Mouse (Mus musculus): ENCODE measurements around the gene Pld6.

Gene Pld6

DNA sequence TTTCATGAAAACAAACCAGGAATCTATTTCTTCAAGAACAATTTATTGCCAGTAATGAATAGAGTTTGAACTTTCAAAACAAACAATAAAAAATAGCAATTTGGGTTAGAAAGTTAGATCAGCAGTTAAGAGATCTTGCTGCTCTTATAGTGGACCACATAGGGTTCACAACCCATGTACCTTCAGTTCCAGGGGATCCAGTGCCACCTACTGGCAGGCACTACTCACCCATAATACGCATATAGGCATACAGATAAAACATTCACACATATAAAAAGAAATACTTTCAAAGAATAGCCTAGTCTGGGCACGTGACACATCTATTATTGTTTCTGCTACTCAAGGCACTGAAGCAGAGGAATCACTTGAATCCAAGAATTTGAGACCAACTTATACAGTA lies 40.8 kb downstream of the Pld6 start:
- WGBS: 43% methylated on average over 2 of the region's 2 CpGs

DNA sequence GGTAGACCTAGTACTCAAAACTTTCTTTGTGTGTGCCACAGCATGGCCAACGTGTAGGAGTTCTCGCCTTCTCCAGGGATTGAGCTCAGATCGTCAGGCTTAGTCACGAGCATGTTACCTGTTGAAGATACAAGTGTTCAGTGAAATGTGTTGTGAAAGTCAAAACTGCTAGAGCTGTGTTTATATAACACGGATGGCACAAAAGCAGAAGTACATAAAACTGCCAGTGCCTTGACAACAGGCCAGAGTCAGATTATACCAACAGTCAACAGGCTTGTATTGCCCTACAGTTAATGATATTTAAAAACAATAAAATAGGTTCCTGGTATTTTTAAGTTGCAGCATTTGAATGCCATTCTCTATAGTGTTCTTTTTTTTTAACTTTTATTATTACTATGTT lies 41.6 kb downstream of the Pld6 start:
- WGBS: 53% methylated on average over 5 of the region's 5 CpGs

GRCm38 (mm10) chr11:59744374-59744773 lies 43.1 kb downstream of the Pld6 start:
- 81% methylated on average over 4 of the region's 4 CpGs for WGBS

GRCm38 (mm10) chr11:59743712-59744111 lies 43.7 kb downstream of the Pld6 start:
- WGBS: 66% methylated on average over 1 of the region's 1 CpGs

- 82% methylated on average over 2 of the region's 2 CpGs for WGBS
Measured at GRCm38 (mm10) chr11:59743307-59743706, 44.1 kb downstream of the Pld6 start.

- WGBS: 85% methylated on average over 5 of the region's 5 CpGs
Measured at GRCm38 (mm10) chr11:59741915-59742314, 45.5 kb downstream of the Pld6 start.

GRCm38 (mm10) chr11:59739996-59740395 lies 47.4 kb downstream of the Pld6 start:
- 88% methylated on average over 2 of the region's 2 CpGs for WGBS

DNA sequence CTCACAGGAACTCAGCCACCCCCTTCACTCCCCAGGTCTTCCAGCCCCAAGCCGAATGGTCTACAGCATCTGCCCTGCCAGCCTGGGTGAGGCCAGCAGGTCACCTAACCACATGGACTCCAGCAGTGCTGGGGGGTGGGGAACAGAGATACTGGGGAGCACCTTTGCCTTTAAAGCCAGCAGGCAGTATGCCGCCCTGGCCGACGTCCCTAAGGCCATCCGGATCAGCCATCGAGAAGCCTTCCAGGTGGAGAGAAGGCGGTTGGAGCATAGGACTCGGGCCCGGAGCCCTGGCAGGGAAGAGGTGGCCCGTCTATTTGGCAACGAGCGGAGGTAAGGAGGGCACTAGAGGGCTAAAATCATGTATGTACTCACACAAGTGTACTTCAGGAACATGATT lies 50.2 kb downstream of the Pld6 start:
- 93% methylated on average over 12 of the region's 12 CpGs for WGBS

GRCm38 (mm10) chr11:59735938-59736337 lies 51.5 kb downstream of the Pld6 start:
- 81% methylated on average over 4 of the region's 4 CpGs for WGBS

GRCm38 (mm10) chr11:59734335-59734734 lies 53.1 kb downstream of the Pld6 start:
- 55% methylated on average over 1 of the region's 1 CpGs for WGBS
